Mouse (Mus musculus) heart, postnatal 10 days (tissue): Measurements from ENCODE around the gene Tmprss7. TPM values are rescaled to one million over a fixed set of nuclear protein-coding genes. Genes with fewer than 3 reads are reported as not detected.

Source experiments
- DNase-seq, 2 experiments: peaks; one replicate each; pipeline ENCODE4 v3.0.0; 2021
- intact Hi-C: fragments of 180-260 bp; cut with DNase I; formaldehyde crosslinking; loops from one replicate; pipeline ENCODE4 v1.15.1; 2025
- total RNA-seq, 2 experiments: library from RNA; stranded (reverse); gene quantifications; 2 replicates each; pipeline ENCODE4 v1.2.3; 2021

Gene Tmprss7
- total RNA-seq, 2 experiments from 2014 or later = not detected

- intact Hi-C loops = loop anchor here (5.0 kb wide), 2 partner anchors 220 to 350 kb away; no protein-coding TSS in a partner anchor
- no peak for DNase-seq
These were observed 61.0 kb downstream of the Tmprss7 start for GRCm38 (mm10) chr16:45632420-45632819.

GRCm38 (mm10) chr16:45630347-45630960 is 63.0 kb downstream of the Tmprss7 start:
- intact Hi-C loops = loop anchor here (1.0 to 5.0 kb wide), 3 partner anchors 218 to 433 kb away; no protein-coding TSS in a partner anchor
- peak; percentile 72 to 78 for DNase-seq

GRCm38 (mm10) chr16:45629497-45630105 is 63.9 kb downstream of the Tmprss7 start:
- intact Hi-C loops = loop anchor here (1.0 to 5.0 kb wide), 4 partner anchors 47 to 432 kb away; no protein-coding TSS in a partner anchor
- no peak for DNase-seq

GRCm38 (mm10) chr16:45625342-45625741 is 68.1 kb downstream of the Tmprss7 start:
- no peak for DNase-seq
- intact Hi-C loops = loop anchor here (5.0 kb wide), 1 partner anchor 43 kb away; no protein-coding TSS in a partner anchor

GRCm38 (mm10) chr16:45624791-45625190 is 68.7 kb downstream of the Tmprss7 start:
- intact Hi-C loops = loop anchor here (5.0 kb wide), 1 partner anchor 42 kb away; no protein-coding TSS in a partner anchor
- DNase-seq = no peak

- DNase-seq = no peak
- intact Hi-C loops = no loop called here
These were observed 70.2 kb downstream of the Tmprss7 start for GRCm38 (mm10) chr16:45623230-45623629.

GRCm38 (mm10) chr16:45619751-45620375 is 73.6 kb downstream of the Tmprss7 start:
- DNase-seq = no peak
- intact Hi-C loops = no loop called here

GRCm38 (mm10) chr16:45615944-45616343 is 77.5 kb downstream of the Tmprss7 start:
- intact Hi-C loops = no loop called here
- no peak for DNase-seq

GRCm38 (mm10) chr16:45613247-45613646 is 80.2 kb downstream of the Tmprss7 start:
- intact Hi-C loops = no loop called here
- no peak for DNase-seq

- no peak for DNase-seq
- intact Hi-C loops = no loop called here
These were observed 83.2 kb downstream of the Tmprss7 start, which contains the start of gene Gcsam for GRCm38 (mm10) chr16:45610267-45610666. Gene Gcsam (plus strand): TSS chr16:45610380.

GRCm38 (mm10) chr16:45609300-45609699 is 84.2 kb downstream of the Tmprss7 start:
- peak; percentile 23 to 32 for DNase-seq
- intact Hi-C loops = loop anchor here (5.0 to 10.0 kb wide), 2 partner anchors 324 to 412 kb away; no protein-coding TSS in a partner anchor

GRCm38 (mm10) chr16:45608481-45608954 is 84.9 kb downstream of the Tmprss7 start:
- peak; percentile 12 to 24 for DNase-seq
- intact Hi-C loops = loop anchor here (5.0 to 10.0 kb wide), 2 partner anchors 324 to 411 kb away; no protein-coding TSS in a partner anchor

Other genes with a start within 250 kb of the Tmprss7 start
- gene Gm609, start 200.7 kb downstream of the Tmprss7 start, total RNA-seq = not detected
- not detected for gene Gm17783, start 161.6 kb downstream of the Tmprss7 start, total RNA-seq
- not detected for gene Slc9c1, start 158.3 kb downstream of the Tmprss7 start, total RNA-seq
- under 1 TPM; 0.10 to 0.14 TPM for gene Gcsam, start 83.3 kb downstream of the Tmprss7 start, total RNA-seq
- gene BC016579, start 39.6 kb downstream of the Tmprss7 start, total RNA-seq = not detected
- gene Tagln3, start 30.9 kb upstream of the Tmprss7 start, total RNA-seq = under 1 TPM; 0.20 to 0.22 TPM
- 10 to 100 TPM; 19.2 TPM for gene Abhd10, start 49.3 kb upstream of the Tmprss7 start, total RNA-seq